8 mouse cellular contexts compared by ENCODE assay signal in the genomic region with DNA sequence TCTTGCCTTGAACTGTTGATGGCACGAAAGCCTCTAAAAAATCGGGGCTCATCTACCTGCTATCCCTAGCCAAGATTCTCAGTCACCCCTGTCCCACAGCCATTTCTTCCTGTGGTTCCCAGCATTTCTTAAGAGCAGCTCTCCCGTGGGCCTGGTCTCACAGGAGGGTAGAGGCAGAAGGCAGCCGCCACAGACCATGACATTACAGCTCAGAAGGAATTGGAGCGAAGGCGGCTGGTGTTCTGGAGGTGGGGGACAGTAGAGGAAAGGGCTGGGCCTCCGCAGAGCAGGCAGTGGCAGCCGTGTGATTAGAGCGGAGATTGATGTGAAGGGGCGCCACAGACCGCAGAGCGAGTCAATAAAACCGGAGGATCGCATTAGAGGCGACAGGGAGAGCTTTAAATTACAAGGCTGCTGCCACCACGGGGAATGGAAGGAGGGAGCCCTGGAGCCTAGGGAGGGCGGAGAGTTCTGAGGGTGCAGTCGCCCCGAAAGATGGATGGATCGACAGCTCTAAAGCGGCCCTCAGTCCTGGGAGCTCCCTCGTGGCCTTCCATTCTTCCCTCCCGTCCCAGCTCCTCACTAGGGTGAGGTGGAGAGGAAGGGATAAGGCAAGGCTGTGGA. TPM values are rescaled to one million over a fixed set of nuclear protein-coding genes. Genes with fewer than 3 reads are reported as not detected.
DNase-seq lines count a peak whose midpoint lies in the region; ATAC-seq lines count a peak whose summit lies in the region.
"Had no signal": no experiment of that assay in that cellular context is flagged by ENCODE, and none has a peak within 500 bp of the region (broad histone marks: within the 10 kb centered on the region; RNA-seq: fewer than 3 reads in every experiment).

No protein-coding gene starts in this region.

- no peak for ATAC-seq in lung, embryonic 15.5 days (ENCODE audit: borderline replicate concordance, extremely low read depth, low FRiP score, low TSS enrichment)
- ATAC-seq in forebrain, embryonic 15.5 days (replicated peaks) = peak; percentile 30
- ATAC-seq in liver, embryonic 12.5 days = 0 out of 2 replicates have a peak, but pooled peaks have one; percentile 38
- no peak for ATAC-seq in stomach, embryonic 16.5 days (ENCODE audit: insufficient read depth, low FRiP score)

- H3K27ac ChIP-seq in lung, embryonic 15.5 days = no peak overlapping the region
- H3K27ac ChIP-seq in forebrain, embryonic 15.5 days (replicated peaks) = peak overlapping the region; percentile 95
- no peak overlapping the region for H3K27ac ChIP-seq in liver, embryonic 12.5 days
- H3K27ac ChIP-seq in stomach, embryonic 16.5 days (ENCODE audit: low read length) = no peak overlapping the region

- no peak for DNase-seq in lung, postnatal 14 days
- DNase-seq in frontal cortex, postnatal 14 days (ENCODE audit: low spot score in 2 of 2) = no peak
- DNase-seq in thymus, postnatal 25 days = no peak

- H3K9ac ChIP-seq in lung, embryonic 15.5 days = no peak overlapping the region
- peak overlapping the region; percentile 42 for H3K9ac ChIP-seq in forebrain, embryonic 15.5 days (replicated peaks)
- H3K9ac ChIP-seq in liver, embryonic 12.5 days = 0 out of 2 replicates have a peak overlapping the region, but pooled peaks have one; percentile 3
- peak overlapping the region; percentile 61 for H3K9ac ChIP-seq in stomach, embryonic 16.5 days (ENCODE audit: low read length)

- peaks cover 10% of the 10 kb centered on the region; the same call in 1 of the 2 replicates for H3K4me1 ChIP-seq in lung, embryonic 15.5 days
- peaks cover 70% of the 10 kb centered on the region for H3K4me1 ChIP-seq in forebrain, embryonic 15.5 days
- peaks cover 32% of the 10 kb centered on the region for H3K4me1 ChIP-seq in liver, embryonic 12.5 days
- H3K4me1 ChIP-seq in stomach, embryonic 16.5 days (ENCODE audit: control insufficient read depth, insufficient read depth, low read length) = peaks cover 17% of the 10 kb centered on the region

- H3K4me3 ChIP-seq in lung, embryonic 15.5 days = peak overlapping the region; percentile 9; the same call in 1 of the 2 replicates
- 0 out of 2 replicates have a peak overlapping the region, but pooled peaks have one; percentile 3 for H3K4me3 ChIP-seq in forebrain, embryonic 15.5 days
- 0 out of 2 replicates have a peak overlapping the region, but pooled peaks have one; percentile 0 for H3K4me3 ChIP-seq in liver, embryonic 12.5 days
- peak overlapping the region; percentile 12 for H3K4me3 ChIP-seq in stomach, embryonic 16.5 days (replicated peaks; ENCODE audit: low read length)
- H3K4me3 ChIP-seq: myocyte had no signal

- peaks cover 23% of the 10 kb centered on the region for H3K27me3 ChIP-seq in lung, embryonic 15.5 days
- H3K27me3 ChIP-seq in forebrain, embryonic 15.5 days = no peaks in the 10 kb centered on the region
- H3K27me3 ChIP-seq in liver, embryonic 12.5 days (replicated peaks) = peaks cover 53% of the 10 kb centered on the region
- H3K27me3 ChIP-seq in stomach, embryonic 16.5 days (ENCODE audit: control insufficient read depth, insufficient read depth, low read length) = no peaks in the 10 kb centered on the region

- H3K9me3 ChIP-seq in lung, embryonic 15.5 days = no peaks in the 10 kb centered on the region
- no peaks in the 10 kb centered on the region for H3K9me3 ChIP-seq in forebrain, embryonic 15.5 days
- H3K9me3 ChIP-seq in liver, embryonic 12.5 days (replicated peaks) = no peaks in the 10 kb centered on the region
- H3K9me3 ChIP-seq in stomach, embryonic 16.5 days (replicated peaks; ENCODE audit: control insufficient read depth, low read length) = no peaks in the 10 kb centered on the region

- peak overlapping the region; percentile 43 for H3K4me2 ChIP-seq in lung, embryonic 15.5 days
- peak overlapping the region; percentile 26 for H3K4me2 ChIP-seq in forebrain, embryonic 15.5 days (replicated peaks)
- H3K4me2 ChIP-seq in liver, embryonic 12.5 days = peak overlapping the region; percentile 39
- peak overlapping the region; percentile 46 for H3K4me2 ChIP-seq in stomach, embryonic 16.5 days (ENCODE audit: low read depth, low read length)

- WGBS in lung, embryonic 15.5 days = 16% methylated on average over 23 of the region's 23 CpGs
- 10% methylated on average over 23 of the region's 23 CpGs for WGBS in forebrain, embryonic 15.5 days
- WGBS in liver, embryonic 12.5 days (ENCODE audit: insufficient replicate concordance) = 3% methylated on average over 23 of the region's 23 CpGs
- 14% methylated on average over 23 of the region's 23 CpGs for WGBS in stomach, embryonic 16.5 days

- H3K36me3 ChIP-seq in lung, embryonic 15.5 days = no peaks in the 10 kb centered on the region
- H3K36me3 ChIP-seq in forebrain, embryonic 15.5 days = peaks cover 22% of the 10 kb centered on the region
- H3K36me3 ChIP-seq in liver, embryonic 12.5 days = peaks cover 16% of the 10 kb centered on the region
- H3K36me3 ChIP-seq in stomach, embryonic 16.5 days (ENCODE audit: control insufficient read depth, insufficient read depth, low read length) = no peaks in the 10 kb centered on the region

RNA-seq across cellular contexts. Expression of a gene that starts 13.6 kb away (rescaled TPM):
- polyA plus RNA-seq in lung, embryonic 15.5 days (2015; fragmentation: Nextera tagmentation; extraction: Ambion mirVana) = 4.2 and 4.3 TPM in 2 replicates
- 27.4 and 30.6 TPM in 2 replicates for polyA plus RNA-seq in forebrain, embryonic 15.5 days (2015; fragmentation: Nextera tagmentation; extraction: Ambion mirVana)
- 2.4 and 2.5 TPM in 2 replicates for polyA plus RNA-seq in liver, embryonic 12.5 days (2016; fragmentation: Nextera tagmentation; extraction: Ambion mirVana)
- 3.1 and 3.6 TPM in 2 replicates for polyA plus RNA-seq in stomach, embryonic 16.5 days (2015; fragmentation: Nextera tagmentation; extraction: Ambion mirVana)

RNA-seq across cellular contexts. Expression of a gene that starts 16.1 kb away (rescaled TPM):
- polyA plus RNA-seq in lung, embryonic 15.5 days (2015; fragmentation: Nextera tagmentation; extraction: Ambion mirVana) = 22.0 and 22.9 TPM in 2 replicates
- polyA plus RNA-seq in forebrain, embryonic 15.5 days (2015; fragmentation: Nextera tagmentation; extraction: Ambion mirVana) = 52.2 and 52.3 TPM in 2 replicates
- 6.9 TPM in 2 replicates for polyA plus RNA-seq in liver, embryonic 12.5 days (2016; fragmentation: Nextera tagmentation; extraction: Ambion mirVana)
- 19.9 and 22.5 TPM in 2 replicates for polyA plus RNA-seq in stomach, embryonic 16.5 days (2015; fragmentation: Nextera tagmentation; extraction: Ambion mirVana)

RNA-seq across cellular contexts. Expression of a gene that starts 27.9 kb away (rescaled TPM):
- 17.2 and 18.9 TPM in 2 replicates for polyA plus RNA-seq in lung, embryonic 15.5 days (2015; fragmentation: Nextera tagmentation; extraction: Ambion mirVana)
- 11.4 and 13.0 TPM in 2 replicates for polyA plus RNA-seq in forebrain, embryonic 15.5 days (2015; fragmentation: Nextera tagmentation; extraction: Ambion mirVana)
- polyA plus RNA-seq in liver, embryonic 12.5 days (2016; fragmentation: Nextera tagmentation; extraction: Ambion mirVana) = 34.0 and 34.5 TPM in 2 replicates
- polyA plus RNA-seq in stomach, embryonic 16.5 days (2015; fragmentation: Nextera tagmentation; extraction: Ambion mirVana) = 46.2 and 54.8 TPM in 2 replicates

RNA-seq across cellular contexts. Expression of a gene that starts 38.3 kb away (rescaled TPM):
- polyA plus RNA-seq in lung, embryonic 15.5 days (2015; fragmentation: Nextera tagmentation; extraction: Ambion mirVana) = 0.33 and 0.37 TPM in 2 replicates
- 37.4 and 38.3 TPM in 2 replicates for polyA plus RNA-seq in forebrain, embryonic 15.5 days (2015; fragmentation: Nextera tagmentation; extraction: Ambion mirVana)
- 0.15 and 0.18 TPM in 2 replicates for polyA plus RNA-seq in liver, embryonic 12.5 days (2016; fragmentation: Nextera tagmentation; extraction: Ambion mirVana)
- polyA plus RNA-seq in stomach, embryonic 16.5 days (2015; fragmentation: Nextera tagmentation; extraction: Ambion mirVana) = 1.1 and 1.2 TPM in 2 replicates
- polyA plus RNA-seq: myocyte had no signal

Comparison
In these comparisons a context has a peak if more than half of its experiments do, and no peak if none do; other contexts are left out.
1. ATAC-seq: peak in forebrain, embryonic 15.5 days (single experiment) and liver, embryonic 12.5 days (single experiment); none in lung, embryonic 15.5 days (single experiment) and stomach, embryonic 16.5 days (single experiment).
2. Peak in every context shown above with its lines, with median percentiles within 50 percentile points of each other: H3K4me2 ChIP-seq and H3K4me3 ChIP-seq.